ENCODE assay signal across 13 mouse cellular contexts in genomic region chr1:88218051-88218450, GRCm38 (mm10). TPM values are rescaled to one million over a fixed set of nuclear protein-coding genes. Genes with fewer than 3 reads are reported as not detected.
DNase-seq lines count a peak whose midpoint lies in the region; ATAC-seq and TF ChIP-seq lines count a peak whose summit lies in the region.
"Had no signal": no experiment of that assay in that cellular context is flagged by ENCODE, and none has a peak within 500 bp of the region (broad histone marks: within the 10 kb centered on the region; RNA-seq: fewer than 3 reads in every experiment).

No protein-coding gene starts in this region.

- WGBS in lung, embryonic 14.5 days, result 71% methylated on average over 9 of the region's 9 CpGs

- no peak overlapping the region for H3K4me2 ChIP-seq in lung, embryonic 14.5 days
- H3K4me2 ChIP-seq: neural tube, embryonic 12.5 days had no signal

- DNase-seq in embryo, embryonic 10.5 days (ENCODE audit: low spot score), result peak; percentile 12
- no peak for DNase-seq in embryo, embryonic 10 days (ENCODE audit: low spot score)
- peak; percentile 11 for DNase-seq in lung, embryonic 14.5 days
- no peak for DNase-seq in lung, postnatal 36 days
- peak; percentile 1 to 8 for DNase-seq in CD8-positive naive resting alpha-beta T cell, adult 2 months (ENCODE audit: low read depth in 2 of 2, low spot score in 2 of 2)
- peak; percentile 16 for DNase-seq in gastrocnemius, postnatal 10 days
- DNase-seq in ovary, postnatal 10 days (ENCODE audit: low spot score), result no peak
- no peak for DNase-seq in layer of hippocampus, adult 11-12 months (ENCODE audit: low spot score)

- TF ChIP-seq CTCF in lung, embryonic 14.5 days (IDR thresholded peaks at IDR 0.05; ENCODE audit: low read depth), result no peak

- H3K27ac ChIP-seq in lung, embryonic 14.5 days (ENCODE audit: low read depth), result no peak overlapping the region
- H3K27ac ChIP-seq: neural tube, embryonic 12.5 days had no signal

- ATAC-seq in lung, embryonic 14.5 days (ENCODE audit: insufficient read depth), result no peak

- no peaks in the 10 kb centered on the region for H3K27me3 ChIP-seq in lung, embryonic 14.5 days (ENCODE audit: insufficient read depth, low read length)
- H3K27me3 ChIP-seq: neural tube, embryonic 12.5 days had no signal

- H3K36me3 ChIP-seq in lung, embryonic 14.5 days (ENCODE audit: insufficient read depth), result no peaks in the 10 kb centered on the region
- H3K36me3 ChIP-seq: neural tube, embryonic 12.5 days had no signal

- no peaks in the 10 kb centered on the region for H3K4me1 ChIP-seq in lung, embryonic 14.5 days (ENCODE audit: insufficient read depth)
- H3K4me1 ChIP-seq: neural tube, embryonic 12.5 days had no signal

- peaks cover 48% of the 10 kb centered on the region for H3K9me3 ChIP-seq in lung, embryonic 14.5 days (ENCODE audit: low read depth, low read length)

- H3K4me3 ChIP-seq in lung, embryonic 14.5 days (ENCODE audit: low read depth, low read length), result no peak overlapping the region
- H3K4me3 ChIP-seq: neural tube, embryonic 12.5 days had no signal

- no peak overlapping the region for H3K9ac ChIP-seq in lung, embryonic 14.5 days
- H3K9ac ChIP-seq: neural tube, embryonic 12.5 days had no signal

RNA-seq across cellular contexts. Expression of gene Ugt1a1, which starts 6.3 kb away (rescaled TPM):
- polyA plus RNA-seq in lung, embryonic 14.5 days (2014; fragmentation: Nextera tagmentation; extraction: Ambion mirVana), result 0.16 TPM in 1 of 2 replicates, not detected in the other
- not detected for total RNA-seq in gastrocnemius, postnatal 10 days (2021)
- total RNA-seq: layer of hippocampus, adult 18-20 months had no signal
- polyA plus RNA-seq: C2C12; neural tube, embryonic 12.5 days had no signal

RNA-seq across cellular contexts. Expression of gene Mroh2a, which starts 8.7 kb away (rescaled TPM):
- polyA plus RNA-seq in lung, embryonic 14.5 days (2014; fragmentation: Nextera tagmentation; extraction: Ambion mirVana), result 2.1 and 2.7 TPM in 2 replicates
- total RNA-seq in gastrocnemius, postnatal 10 days (2021), result under 1 TPM in 1 of 2 experiments, not detected in 1; 0.34 TPM
- total RNA-seq: heart, adult 18-20 months had no signal

RNA-seq across cellular contexts. Expression of gene Dnajb3, which starts 12.5 kb away (rescaled TPM):
- polyA plus RNA-seq in lung, embryonic 14.5 days (2014; fragmentation: Nextera tagmentation; extraction: Ambion mirVana), result 6.2 and 8.2 TPM in 2 replicates
- 1 to 10 TPM in 1 of 2 experiments, under 1 TPM in 1; 0.75 to 1.1 TPM for total RNA-seq in gastrocnemius, postnatal 10 days (2021)
- total RNA-seq: liver, adult 2 months had no signal
- polyA plus RNA-seq: C2C12; liver, adult 2 months had no signal

RNA-seq across cellular contexts. Expression of gene Ugt1a2, which starts 17.6 kb away (rescaled TPM):
- not detected in 2 replicates for polyA plus RNA-seq in lung, embryonic 14.5 days (2014; fragmentation: Nextera tagmentation; extraction: Ambion mirVana)
- total RNA-seq in gastrocnemius, postnatal 10 days (2021), result under 1 TPM in 1 of 2 experiments, not detected in 1; 0.18 TPM
- total RNA-seq: heart, adult 18-20 months; layer of hippocampus, adult 18-20 months had no signal
- polyA plus RNA-seq: C2C12; neural tube, embryonic 12.5 days had no signal

RNA-seq across cellular contexts. Expression of gene Ugt1a5, which starts 52.2 kb away (rescaled TPM):
- polyA plus RNA-seq in lung, embryonic 14.5 days (2014; fragmentation: Nextera tagmentation; extraction: Ambion mirVana), result 0.08 TPM in 1 of 2 replicates, not detected in the other
- under 1 TPM in 1 of 2 experiments, not detected in 1; 0.18 TPM for total RNA-seq in gastrocnemius, postnatal 10 days (2021)
- polyA plus RNA-seq: C2C12; neural tube, embryonic 12.5 days had no signal

Comparison
In these comparisons a context has a peak if more than half of its experiments do, and no peak if none do; other contexts are left out.
1. DNase-seq: peak in embryo, embryonic 10.5 days (single experiment), lung, embryonic 14.5 days (single experiment), CD8-positive naive resting alpha-beta T cell, adult 2 months (2 of 2) and gastrocnemius, postnatal 10 days (single experiment); none in embryo, embryonic 10 days (single experiment), lung, postnatal 36 days (single experiment), ovary, postnatal 10 days (single experiment) and layer of hippocampus, adult 11-12 months (single experiment).